Mouse (Mus musculus) lung, postnatal 0 days (tissue): ENCODE measurements at regions not wholly inside any gene's neighbourhood (a gene's known extent, or its start where the extent isn't known, plus 50 kb on each side); places are given as distances from the start of the nearest gene placed in this dataset.

ENCODE experiments used
- CTCF ChIP-seq: IDR thresholded peaks from 2 replicates; pipeline ENCODE4 v1.5.1; 2016; ENCODE audit warnings: antibody characterized with exemption, mild to moderate bottlenecking
- EP300 ChIP-seq: IDR thresholded peaks from 2 replicates; pipeline ENCODE4 v1.6.1; 2016; ENCODE audit warnings: antibody characterized with exemption, mild to moderate bottlenecking, control low read depth

- TF ChIP-seq CTCF (no peak), EP300 (no peak)
These were observed 183.6 kb upstream of the Rpl34 start for GRCm38 (mm10) chr3:130913812-130914211.
